Mouse (Mus musculus): ENCODE results near the gene Olfr1026. TPM values are rescaled to one million over a fixed set of nuclear protein-coding genes. Genes with fewer than 3 reads are reported as not detected.

Gene Olfr1026
- not detected in 2 replicates for polyA plus RNA-seq (2015; fragmentation: Nextera tagmentation; extraction: Ambion mirVana)

DNA sequence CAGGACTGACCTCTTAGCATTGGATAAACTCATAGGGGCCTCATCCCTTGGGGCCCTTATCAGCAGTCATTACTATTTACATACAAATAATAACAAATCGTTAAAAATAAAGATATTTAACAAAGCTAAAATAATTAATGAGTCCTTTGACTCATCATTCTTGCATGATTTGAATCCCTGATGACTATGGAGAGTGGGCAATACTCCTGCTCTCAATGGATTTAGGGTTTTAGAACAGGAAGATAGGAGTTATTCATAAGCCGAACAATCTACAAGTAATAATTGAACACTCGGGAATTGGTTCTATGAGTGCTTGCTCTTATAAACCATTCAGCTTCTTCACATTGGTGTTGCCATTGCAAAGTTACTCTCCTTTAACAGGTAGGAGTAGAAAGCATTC, at the start of gene Olfr1026:
Gene Olfr1026 (plus strand): TSS at position 301 of the 400 bp plus-strand sequence.
- Histone ChIP-seq H3K36me3 (no peaks in the 10 kb centered on the region), H3K9ac (no peak within 1 kb of the TSS), H3K4me1 (no peaks in the 10 kb centered on the region), H3K4me2 (no peak within 1 kb of the TSS), H3K27me3 (no peaks in the 10 kb centered on the region), H3K27ac (no peak within 1 kb of the TSS), H3K4me3 (replicated peaks) (no peak within 1 kb of the TSS), H3K9me3 (replicated peaks) (no peaks in the 10 kb centered on the region)
- 95% methylated on average over 3 of the region's 3 CpGs for whole genome bisulfite sequencing
- no peak for ATAC-seq (replicated peaks; ENCODE audit: low FRiP score)

DNA sequence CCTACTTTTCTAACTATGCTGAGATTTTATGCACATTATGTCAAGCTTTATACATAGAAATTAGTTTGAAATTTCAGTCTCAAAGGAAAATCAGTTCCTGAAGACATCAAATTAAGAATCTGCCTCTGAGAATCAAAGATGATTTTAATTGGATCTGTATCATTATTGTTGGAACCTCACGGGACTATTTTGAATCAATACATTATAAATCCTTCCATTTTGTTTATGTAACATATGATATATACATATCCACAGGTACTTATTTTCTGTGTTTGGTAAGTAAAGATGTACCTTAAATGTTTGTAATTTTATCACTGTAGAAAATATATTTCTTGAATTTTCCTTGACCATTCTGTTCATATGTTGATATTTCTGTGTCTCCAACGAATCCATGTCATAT, 36.0 kb upstream of the Olfr1026 start, which contains the start of gene Olfr1023:
Gene Olfr1023 (plus strand): TSS at position 301 of the 400 bp plus-strand sequence.
- H3K4me2 ChIP-seq, result no peak within 1 kb of the TSS
- no peak for ATAC-seq (replicated peaks; ENCODE audit: low FRiP score)
- no peak within 1 kb of the TSS for H3K4me3 ChIP-seq (replicated peaks)
- H3K4me1 ChIP-seq, result no peaks in the 10 kb centered on the region
- no peak within 1 kb of the TSS for H3K27ac ChIP-seq
- H3K9ac ChIP-seq, result no peak within 1 kb of the TSS
- no peaks in the 10 kb centered on the region for H3K36me3 ChIP-seq
- 84% methylated on average over 2 of the region's 2 CpGs for WGBS
- H3K9me3 ChIP-seq (replicated peaks), result no peaks in the 10 kb centered on the region
- no peaks in the 10 kb centered on the region for H3K27me3 ChIP-seq

GRCm38 (mm10) chr2:85904952-85905351, 16.4 kb upstream of the Olfr1026 start, which contains the start of gene Olfr1024:
Gene Olfr1024, minus strand, starts transcription at chr2:85905052.
- ATAC-seq (replicated peaks; ENCODE audit: low FRiP score), result no peak
- Histone ChIP-seq H3K4me1 (no peaks in the 10 kb centered on the region), H3K36me3 (no peaks in the 10 kb centered on the region), H3K27ac (no peak within 1 kb of the TSS), H3K4me2 (no peak within 1 kb of the TSS), H3K4me3 (replicated peaks) (no peak within 1 kb of the TSS), H3K9me3 (replicated peaks) (no peaks in the 10 kb centered on the region), H3K9ac (no peak within 1 kb of the TSS), H3K27me3 (no peaks in the 10 kb centered on the region)
- WGBS, result 88% methylated on average over 3 of the region's 3 CpGs

DNA sequence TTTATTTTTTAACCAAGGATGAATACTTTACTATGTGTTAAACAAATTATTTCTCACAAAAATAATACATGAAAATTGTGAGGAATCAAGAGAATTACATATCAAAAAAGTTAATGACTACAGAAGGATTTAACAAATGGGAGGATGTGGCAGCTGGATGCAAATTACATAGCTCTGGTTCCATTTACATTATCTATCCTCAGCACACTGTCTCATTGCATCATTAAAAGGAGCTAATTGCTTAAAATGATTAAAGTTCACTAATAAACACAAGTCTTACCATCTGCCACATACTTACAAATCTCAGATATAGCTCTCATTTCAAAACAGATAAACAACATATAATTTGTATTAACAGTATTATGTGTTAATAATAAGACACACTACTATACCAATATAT, 8.2 kb upstream of the Olfr1026 start:
- Histone ChIP-seq H3K9ac (no peak overlapping the region), H3K27ac (no peak overlapping the region), H3K4me2 (no peak overlapping the region), H3K27me3 (no peaks in the 10 kb centered on the region), H3K9me3 (replicated peaks) (no peaks in the 10 kb centered on the region), H3K4me1 (no peaks in the 10 kb centered on the region), H3K36me3 (no peaks in the 10 kb centered on the region), H3K4me3 (replicated peaks) (no peak overlapping the region)
- no peak for ATAC-seq (replicated peaks; ENCODE audit: low FRiP score)

DNA sequence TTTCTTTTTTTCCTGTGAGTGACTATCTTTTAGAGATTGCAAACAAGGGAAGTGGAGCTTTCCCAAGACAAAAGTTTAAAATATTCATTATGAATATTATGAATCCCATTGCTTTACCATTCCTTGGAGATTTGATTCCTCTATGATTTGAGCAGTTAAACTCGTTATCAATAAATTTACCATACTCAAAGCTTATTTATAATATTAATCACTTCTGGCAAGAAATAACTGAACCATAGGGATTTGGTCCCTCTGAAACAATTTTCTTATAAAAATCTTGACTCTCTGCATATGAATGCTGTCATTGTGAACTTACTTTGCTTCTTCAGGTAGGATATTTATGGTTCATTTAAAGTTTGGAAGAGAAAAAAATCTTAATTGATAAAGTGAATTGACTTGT, 6.5 kb upstream of the Olfr1026 start, which contains the start of gene Olfr1025-ps1:
Gene Olfr1025-ps1 (plus strand): TSS at position 301 of the 400 bp plus-strand sequence.
- H3K36me3 ChIP-seq, result no peaks in the 10 kb centered on the region
- H3K27ac ChIP-seq, result no peak within 1 kb of the TSS
- 52% methylated on average over 1 of the region's 1 CpGs for WGBS
- H3K9ac ChIP-seq, result no peak within 1 kb of the TSS
- ATAC-seq (replicated peaks; ENCODE audit: low FRiP score), result no peak
- H3K4me2 ChIP-seq, result no peak within 1 kb of the TSS
- H3K4me1 ChIP-seq, result no peaks in the 10 kb centered on the region
- no peaks in the 10 kb centered on the region for H3K9me3 ChIP-seq (replicated peaks)
- no peak within 1 kb of the TSS for H3K4me3 ChIP-seq (replicated peaks)
- H3K27me3 ChIP-seq, result no peaks in the 10 kb centered on the region

DNA sequence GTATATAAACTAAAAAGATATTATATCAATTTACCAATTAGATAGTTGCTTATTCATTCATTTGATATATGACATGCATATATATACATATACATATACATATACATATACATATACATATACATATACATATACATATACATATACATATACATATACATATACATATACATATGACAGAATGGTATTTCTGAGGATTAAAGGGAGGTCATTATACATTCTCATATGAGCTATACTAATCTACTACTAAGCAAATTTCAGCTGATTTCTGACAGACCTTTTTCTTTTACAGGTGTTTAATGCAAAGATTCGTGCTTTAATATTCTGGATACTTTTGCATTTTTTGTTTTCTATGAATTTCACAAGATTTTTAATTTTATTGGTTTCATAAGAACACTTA, 28.8 kb downstream of the Olfr1026 start, which contains the start of gene Olfr1028:
Gene Olfr1028 (plus strand): TSS at position 301 of the 400 bp plus-strand sequence.
- 85% methylated on average over 1 of the region's 1 CpGs for WGBS
- no peaks in the 10 kb centered on the region for H3K4me1 ChIP-seq
- no peak within 1 kb of the TSS for H3K4me2 ChIP-seq
- H3K36me3 ChIP-seq, result no peaks in the 10 kb centered on the region
- H3K4me3 ChIP-seq (replicated peaks), result no peak within 1 kb of the TSS
- no peaks in the 10 kb centered on the region for H3K27me3 ChIP-seq
- H3K27ac ChIP-seq, result no peak within 1 kb of the TSS
- ATAC-seq (replicated peaks; ENCODE audit: low FRiP score), result no peak
- no peaks in the 10 kb centered on the region for H3K9me3 ChIP-seq (replicated peaks)
- no peak within 1 kb of the TSS for H3K9ac ChIP-seq

- 89% methylated on average over 2 of the region's 2 CpGs for WGBS
- no peaks in the 10 kb centered on the region for H3K36me3 ChIP-seq
- no peak for ATAC-seq (replicated peaks; ENCODE audit: low FRiP score)
These were observed 52.2 kb downstream of the Olfr1026 start, which contains the start of gene Olfr1029 for GRCm38 (mm10) chr2:85973595-85973994. Gene Olfr1029, plus strand, starts transcription at chr2:85973895.

More at GRCm38 (mm10) chr2:85973595-85973994, 52.2 kb downstream of the Olfr1026 start, which contains the start of gene Olfr1029:
- Histone ChIP-seq H3K4me1 (no peaks in the 10 kb centered on the region), H3K4me2 (no peak within 1 kb of the TSS), H3K27me3 (no peaks in the 10 kb centered on the region), H3K4me3 (replicated peaks) (no peak within 1 kb of the TSS), H3K9ac (no peak within 1 kb of the TSS), H3K27ac (no peak within 1 kb of the TSS), H3K9me3 (replicated peaks) (no peaks in the 10 kb centered on the region)

Other genes with a start within 250 kb of the Olfr1026 start
- not detected in 2 replicates for gene Olfr1006, start 242.8 kb upstream of the Olfr1026 start, polyA plus RNA-seq (2015; fragmentation: Nextera tagmentation; extraction: Ambion mirVana)
- gene Olfr1008, start 232.1 kb upstream of the Olfr1026 start, polyA plus RNA-seq (2015; fragmentation: Nextera tagmentation; extraction: Ambion mirVana), result not detected in 2 replicates
- gene Olfr1009, start 206.1 kb upstream of the Olfr1026 start, polyA plus RNA-seq (2015; fragmentation: Nextera tagmentation; extraction: Ambion mirVana), result not detected in 2 replicates
- not detected in 2 replicates for gene Olfr1012, start 158.8 kb upstream of the Olfr1026 start, polyA plus RNA-seq (2015; fragmentation: Nextera tagmentation; extraction: Ambion mirVana)
- not detected in 2 replicates for gene Olfr1013, start 154.5 kb upstream of the Olfr1026 start, polyA plus RNA-seq (2015; fragmentation: Nextera tagmentation; extraction: Ambion mirVana)
- not detected in 2 replicates for gene Olfr1014, start 148.8 kb upstream of the Olfr1026 start, polyA plus RNA-seq (2015; fragmentation: Nextera tagmentation; extraction: Ambion mirVana)
- not detected in 2 replicates for gene Olfr1015, start 139.5 kb upstream of the Olfr1026 start, polyA plus RNA-seq (2015; fragmentation: Nextera tagmentation; extraction: Ambion mirVana)
- gene Olfr1016, start 119.0 kb upstream of the Olfr1026 start, polyA plus RNA-seq (2015; fragmentation: Nextera tagmentation; extraction: Ambion mirVana), result not detected in 2 replicates
- gene Olfr1018, start 103.1 kb upstream of the Olfr1026 start, polyA plus RNA-seq (2015; fragmentation: Nextera tagmentation; extraction: Ambion mirVana), result not detected in 2 replicates
- not detected in 2 replicates for gene Olfr1019, start 76.1 kb upstream of the Olfr1026 start, polyA plus RNA-seq (2015; fragmentation: Nextera tagmentation; extraction: Ambion mirVana)
- gene Olfr1020, start 74.5 kb upstream of the Olfr1026 start, polyA plus RNA-seq (2015; fragmentation: Nextera tagmentation; extraction: Ambion mirVana), result not detected in 2 replicates
- not detected in 2 replicates for gene Olfr1022, start 53.0 kb upstream of the Olfr1026 start, polyA plus RNA-seq (2015; fragmentation: Nextera tagmentation; extraction: Ambion mirVana)
- not detected in 2 replicates for gene Olfr1023, start 35.9 kb upstream of the Olfr1026 start, polyA plus RNA-seq (2015; fragmentation: Nextera tagmentation; extraction: Ambion mirVana)
- gene Olfr1024, start 16.5 kb upstream of the Olfr1026 start, polyA plus RNA-seq (2015; fragmentation: Nextera tagmentation; extraction: Ambion mirVana), result not detected in 2 replicates
- gene Olfr1025-ps1, start 6.4 kb upstream of the Olfr1026 start, polyA plus RNA-seq (2015; fragmentation: Nextera tagmentation; extraction: Ambion mirVana), result not detected in 2 replicates
- gene Olfr1028, start 28.9 kb downstream of the Olfr1026 start, polyA plus RNA-seq (2015; fragmentation: Nextera tagmentation; extraction: Ambion mirVana), result not detected in 2 replicates
- not detected in 2 replicates for gene Olfr1029, start 52.3 kb downstream of the Olfr1026 start, polyA plus RNA-seq (2015; fragmentation: Nextera tagmentation; extraction: Ambion mirVana)
- gene Olfr1030, start 57.7 kb downstream of the Olfr1026 start, polyA plus RNA-seq (2015; fragmentation: Nextera tagmentation; extraction: Ambion mirVana), result not detected in 2 replicates
- not detected in 2 replicates for gene Olfr1031, start 68.7 kb downstream of the Olfr1026 start, polyA plus RNA-seq (2015; fragmentation: Nextera tagmentation; extraction: Ambion mirVana)
- not detected in 2 replicates for gene Olfr1032, start 84.0 kb downstream of the Olfr1026 start, polyA plus RNA-seq (2015; fragmentation: Nextera tagmentation; extraction: Ambion mirVana)
- 4.0 and 4.9 TPM in 2 replicates for gene Olfr1033, start 99.1 kb downstream of the Olfr1026 start, polyA plus RNA-seq (2015; fragmentation: Nextera tagmentation; extraction: Ambion mirVana)
- 0.04 and 0.10 TPM in 2 replicates for gene Olfr1034, start 124.3 kb downstream of the Olfr1026 start, polyA plus RNA-seq (2015; fragmentation: Nextera tagmentation; extraction: Ambion mirVana)
- not detected in 2 replicates for gene Olfr1036, start 152.4 kb downstream of the Olfr1026 start, polyA plus RNA-seq (2015; fragmentation: Nextera tagmentation; extraction: Ambion mirVana)
- not detected in 2 replicates for gene Olfr1037, start 165.8 kb downstream of the Olfr1026 start, polyA plus RNA-seq (2015; fragmentation: Nextera tagmentation; extraction: Ambion mirVana)
- gene Olfr1039, start 214.4 kb downstream of the Olfr1026 start, polyA plus RNA-seq (2015; fragmentation: Nextera tagmentation; extraction: Ambion mirVana), result not detected in 2 replicates
- gene Olfr1040, start 225.2 kb downstream of the Olfr1026 start, polyA plus RNA-seq (2015; fragmentation: Nextera tagmentation; extraction: Ambion mirVana), result not detected in 2 replicates
- not detected in 2 replicates for gene Olfr1042, start 240.3 kb downstream of the Olfr1026 start, polyA plus RNA-seq (2015; fragmentation: Nextera tagmentation; extraction: Ambion mirVana)
- not detected in 2 replicates for gene Olfr1043, start 246.0 kb downstream of the Olfr1026 start, polyA plus RNA-seq (2015; fragmentation: Nextera tagmentation; extraction: Ambion mirVana)